Mouse (Mus musculus) MEL (cell line): ENCODE results near the gene Pomt1. TPM values are rescaled to one million over a fixed set of nuclear protein-coding genes. Genes with fewer than 3 reads are reported as not detected.

Experiments used
- DNase-seq: peaks from one replicate; pipeline ENCODE4 v3.0.0; 2011; ENCODE audit warnings: low read depth, low spot score
- H3K27ac ChIP-seq: 2 replicates; pipeline ENCODE4 v1.5.1; 2012; ENCODE audit warnings: low read depth, mild to moderate bottlenecking, control low read depth, low read length, moderate library complexity; ENCODE audit not compliant: control insufficient read depth
- H3K27me3 ChIP-seq, 2 experiments: fragments of 150-350 bp in 1 of 2; sonication (generic) in 1 of 2; 2 replicates each; pipeline ENCODE4 v1.6.1; 2012; ENCODE audit warnings: low read length in 2 of 2, mild to moderate bottlenecking in 2 of 2, improper control_type of control experiment in 1 of 2, moderate library complexity in 1 of 2; ENCODE audit not compliant: insufficient read depth in 2 of 2, control insufficient read depth in 1 of 2
- H3K36me3 ChIP-seq, 2 experiments: 2 replicates each; pipeline ENCODE4 v1.6.1; 2012 to 2014; ENCODE audit warnings: low read length in 2 of 2, improper control_type of control experiment in 1 of 2, inconsistent platforms in 1 of 2, mild to moderate bottlenecking in 1 of 2; ENCODE audit not compliant: insufficient read depth in 2 of 2, control insufficient read depth in 1 of 2
- H3K4me1 ChIP-seq, 2 experiments: fragments of 150-350 bp in 1 of 2; sonication (generic) in 1 of 2; 2 replicates each; pipeline ENCODE4 v1.6.1; 2012; ENCODE audit warnings: low read length in 2 of 2, improper control_type of control experiment in 1 of 2, mild to moderate bottlenecking in 1 of 2; ENCODE audit not compliant: insufficient read depth in 2 of 2, control insufficient read depth in 1 of 2
- H3K4me3 ChIP-seq, 2 experiments: fragments of 150-350 bp in 1 of 2; sonication (generic) in 1 of 2; 2 replicates each; pipeline ENCODE4 v1.5.1; 2012; ENCODE audit warnings: low read depth in 2 of 2, low read length in 2 of 2, mild to moderate bottlenecking in 2 of 2, moderate library complexity in 2 of 2, control low read depth in 1 of 2, improper control_type of control experiment in 1 of 2; ENCODE audit not compliant: control insufficient read depth in 1 of 2, insufficient read depth in 1 of 2
- H3K79me2 ChIP-seq: 2 replicates; pipeline ENCODE4 v1.6.1; 2012; ENCODE audit warnings: mild to moderate bottlenecking, low read length, moderate library complexity; ENCODE audit not compliant: control insufficient read depth, poor library complexity, insufficient read depth
- H3K9ac ChIP-seq: 2 replicates; pipeline ENCODE4 v1.6.1; 2012; ENCODE audit warnings: low read depth, mild to moderate bottlenecking, control low read depth, low read length, moderate library complexity; ENCODE audit not compliant: control insufficient read depth, poor library complexity, severe bottlenecking
- H3K9me3 ChIP-seq: fragments of 150-350 bp; sonication (generic); replicated peaks from 2 replicates; pipeline ENCODE4 v1.6.1; 2012; ENCODE audit warnings: mild to moderate bottlenecking, low read length, improper control_type of control experiment, moderate library complexity; ENCODE audit not compliant: insufficient read depth
- BHLHE40 ChIP-seq: IDR thresholded peaks from 2 replicates; pipeline ENCODE4 v1.6.1; 2012; ENCODE audit warnings: low read depth, mild to moderate bottlenecking, inconsistent platforms, low read length, improper control_type of control experiment, borderline replicate concordance
- CHD1 ChIP-seq: IDR thresholded peaks from 2 replicates; pipeline ENCODE4 v1.6.1; 2012; ENCODE audit warnings: low read depth, mild to moderate bottlenecking, inconsistent platforms, low read length, improper control_type of control experiment
- CHD2 ChIP-seq: IDR thresholded peaks from 2 replicates; pipeline ENCODE4 v1.6.1; 2011; ENCODE audit warnings: low read length, improper control_type of control experiment
- CTCF ChIP-seq, 3 experiments: IDR thresholded peaks in 2 of 3; conservative IDR thresholded peaks in 1 of 3; 2 replicates each; pipeline ENCODE4 v1.5.1; 2011 to 2012; ENCODE audit warnings: low read length in 3 of 3, low read depth in 2 of 3, mild to moderate bottlenecking in 2 of 3, improper control_type of control experiment in 1 of 3, inconsistent platforms in 1 of 3, mixed read lengths in 1 of 3, moderate library complexity in 1 of 3; ENCODE audit not compliant: control insufficient read depth in 1 of 3, insufficient read depth in 1 of 3, poor library complexity in 1 of 3, severe bottlenecking in 1 of 3
- E2F4 ChIP-seq: IDR thresholded peaks from 2 replicates; pipeline ENCODE4 v1.6.1; 2011; ENCODE audit warnings: low read depth, low read length, improper control_type of control experiment, borderline replicate concordance
- ELF1 ChIP-seq: IDR thresholded peaks from 2 replicates; pipeline ENCODE4 v1.6.1; 2014; ENCODE audit warnings: low read depth, mild to moderate bottlenecking, inconsistent platforms, low read length, improper control_type of control experiment, moderate library complexity
- EP300 ChIP-seq, 2 experiments: IDR thresholded peaks; 2 replicates each; pipeline ENCODE4 v1.6.1; 2011; ENCODE audit warnings: improper control_type of control experiment in 2 of 2, low read length in 2 of 2, low read depth in 1 of 2, mild to moderate bottlenecking in 1 of 2
- ETS1 ChIP-seq: IDR thresholded peaks from 2 replicates; pipeline ENCODE4 v1.6.1; 2012; ENCODE audit warnings: low read depth, mild to moderate bottlenecking, inconsistent platforms, low read length, improper control_type of control experiment, moderate library complexity
- GABPA ChIP-seq: IDR thresholded peaks from 2 replicates; pipeline ENCODE4 v1.6.1; 2012; ENCODE audit warnings: low read depth, mild to moderate bottlenecking, inconsistent platforms, low read length, improper control_type of control experiment, moderate library complexity
- HCFC1 ChIP-seq: IDR thresholded peaks from 2 replicates; pipeline ENCODE4 v1.6.1; 2012; ENCODE audit warnings: low read depth, mild to moderate bottlenecking, inconsistent platforms, low read length, improper control_type of control experiment, moderate library complexity
- JUND ChIP-seq: IDR thresholded peaks from 2 replicates; pipeline ENCODE4 v1.6.1; 2011; ENCODE audit warnings: low read depth, mild to moderate bottlenecking, improper control_type of control experiment, low read length
- KAT2A ChIP-seq: conservative IDR thresholded peaks from 2 replicates; pipeline ENCODE4 v1.6.1; 2012; ENCODE audit warnings: low read depth, low read length, improper control_type of control experiment, inconsistent platforms
- MAX ChIP-seq: IDR thresholded peaks from 2 replicates; pipeline ENCODE4 v1.6.1; 2011; ENCODE audit warnings: low read length, improper control_type of control experiment
- MAZ ChIP-seq: IDR thresholded peaks from 2 replicates; pipeline ENCODE4 v1.6.1; 2012; ENCODE audit warnings: low read depth, mild to moderate bottlenecking, inconsistent platforms, low read length, improper control_type of control experiment
- MXI1 ChIP-seq: IDR thresholded peaks from 2 replicates; pipeline ENCODE4 v1.6.1; 2011; ENCODE audit warnings: mild to moderate bottlenecking, low read depth, low read length, improper control_type of control experiment
- MYB ChIP-seq: IDR thresholded peaks from 2 replicates; pipeline ENCODE4 v1.6.1; 2011; ENCODE audit warnings: mild to moderate bottlenecking, low read depth, low read length, improper control_type of control experiment
- NELFE ChIP-seq: IDR thresholded peaks from 2 replicates; pipeline ENCODE4 v1.6.1; 2011; ENCODE audit warnings: low read depth, low read length, improper control_type of control experiment
- NRF1 ChIP-seq: IDR thresholded peaks from 2 replicates; pipeline ENCODE4 v1.6.1; 2014; ENCODE audit warnings: low read depth, mild to moderate bottlenecking, inconsistent platforms, low read length, improper control_type of control experiment, moderate library complexity; ENCODE audit not compliant: poor library complexity, insufficient read depth, severe bottlenecking
- POLR2A ChIP-seq, 2 experiments: IDR thresholded peaks; 2 replicates each; pipeline ENCODE4 v1.6.1; 2011 to 2012; ENCODE audit warnings: low read length in 2 of 2, mild to moderate bottlenecking in 2 of 2, control low read depth in 1 of 2, improper control_type of control experiment in 1 of 2, low read depth in 1 of 2, moderate library complexity in 1 of 2; ENCODE audit not compliant: control insufficient read depth in 1 of 2, insufficient read depth in 1 of 2, poor library complexity in 1 of 2
- POLR2AphosphoS5 ChIP-seq: IDR thresholded peaks from 2 replicates; pipeline ENCODE4 v1.6.1; 2012; ENCODE audit warnings: low read depth, borderline replicate concordance, mild to moderate bottlenecking, inconsistent platforms, low read length, moderate library complexity, mixed read lengths
- RAD21 ChIP-seq: IDR thresholded peaks from 2 replicates; pipeline ENCODE4 v1.6.1; 2011; ENCODE audit warnings: mild to moderate bottlenecking, low read depth, low read length, improper control_type of control experiment
- RCOR1 ChIP-seq: IDR thresholded peaks from 2 replicates; pipeline ENCODE4 v1.6.1; 2012; ENCODE audit warnings: low read depth, mild to moderate bottlenecking, inconsistent platforms, low read length, improper control_type of control experiment
- SIN3A ChIP-seq: IDR thresholded peaks from 2 replicates; pipeline ENCODE4 v1.6.1; 2012; ENCODE audit warnings: low read length, improper control_type of control experiment, inconsistent platforms
- SMC3 ChIP-seq: IDR thresholded peaks from 2 replicates; pipeline ENCODE4 v1.6.1; 2011; ENCODE audit warnings: low read depth, low read length, improper control_type of control experiment
- TBP ChIP-seq: IDR thresholded peaks from 2 replicates; pipeline ENCODE4 v1.8.0; 2011; ENCODE audit warnings: low read depth, low read length, improper control_type of control experiment
- TCF12 ChIP-seq: IDR thresholded peaks from 2 replicates; pipeline ENCODE4 v1.6.1; 2014; ENCODE audit warnings: low read depth, mild to moderate bottlenecking, inconsistent platforms, low read length, improper control_type of control experiment, moderate library complexity
- USF1 ChIP-seq: IDR thresholded peaks from 2 replicates; pipeline ENCODE4 v1.6.1; 2014; ENCODE audit warnings: low read depth, mild to moderate bottlenecking, inconsistent platforms, low read length, improper control_type of control experiment, moderate library complexity
- ZKSCAN1 ChIP-seq: IDR thresholded peaks from 2 replicates; pipeline ENCODE4 v1.6.1; 2012; ENCODE audit warnings: low read depth, mild to moderate bottlenecking, inconsistent platforms, low read length, improper control_type of control experiment, moderate library complexity
- ZNF384 ChIP-seq: IDR thresholded peaks from 2 replicates; pipeline ENCODE4 v1.6.1; 2012; ENCODE audit warnings: low read depth, mild to moderate bottlenecking, inconsistent platforms, low read length, improper control_type of control experiment
- polyA plus RNA-seq, 2 experiments: library from polyadenylated mRNA; stranded (reverse) in 1 of 2; unstranded in 1 of 2; fragments of >175 nt in 1 of 2; fragments of >200 nt in 1 of 2; gene quantifications; 2 replicates each; pipeline versions ENCODE4 v1.2.1 to v1.2.4; 2012; ENCODE audit warnings: low replicate concordance in 2 of 2, low read depth in 1 of 2; ENCODE audit not compliant: insufficient read length in 2 of 2, insufficient read depth in 1 of 2, missing spikeins in 1 of 2
- total RNA-seq: library from RNA; depleted of rRNA; stranded (reverse); fragments of 300-350 nt; gene quantifications from 2 replicates; pipeline ENCODE4 v1.2.3, GENCODE M21; 2012

Gene Pomt1
- total and polyA plus RNA-seq, 3 experiments = 34.2 to 42.8 TPM; not detected in 1

GRCm38 (mm10) chr2:32288371-32288931 is 52.1 kb downstream of the Pomt1 start:
- H3K9me3 ChIP-seq = no peaks in the 10 kb centered on the region
- peak overlapping the region; percentile 94 for H3K9ac ChIP-seq
- H3K79me2 ChIP-seq = peaks cover 36% of the 10 kb centered on the region
- peaks cover 3 to 19% of the 10 kb centered on the region in 2 experiments for H3K36me3 ChIP-seq
- peak overlapping the region; percentile 47 for H3K27ac ChIP-seq
- TF ChIP-seq E2F4 (no peak), MAX (peak; percentile 1; the same call in 1 of the 2 replicates), CHD1 (0 out of 2 replicates have a peak, but pooled peaks have one; percentile 40), POLR2AphosphoS5 (no peak), HCFC1 (no peak), ELF1 (no peak), TCF12 (no peak), ZKSCAN1 (no peak), NELFE (no peak), NRF1 (no peak), MXI1 (no peak), RCOR1 (no peak), SIN3A (peak; percentile 45), BHLHE40 (no peak), MAZ (peak; percentile 52)
- DNase-seq = peak; percentile 71
- H3K4me1 ChIP-seq = peaks cover 3 to 12% of the 10 kb centered on the region in 2 experiments
- no peaks in the 10 kb centered on the region for H3K27me3 ChIP-seq
- H3K4me3 ChIP-seq = peak overlapping the region; percentile 95 to 96

DNA sequence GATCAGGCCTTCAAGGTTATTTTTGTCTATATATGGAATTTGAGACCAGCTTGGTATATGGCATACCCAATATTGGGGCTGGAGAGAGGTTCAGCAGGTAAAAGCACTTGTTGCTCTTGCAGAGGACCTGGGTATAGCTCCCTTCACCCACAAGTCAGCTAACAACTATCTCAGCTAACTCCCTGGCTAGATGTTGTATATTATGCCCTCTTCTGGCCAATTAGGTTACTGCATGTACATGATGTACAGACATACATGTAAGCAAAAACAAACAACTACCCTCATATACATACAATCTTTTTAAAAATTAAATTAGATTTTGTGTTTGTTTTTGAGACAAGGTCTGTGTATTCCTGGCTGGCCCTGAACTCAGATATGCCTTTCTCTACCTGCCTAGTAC is 53.2 kb downstream of the Pomt1 start:
- Histone ChIP-seq H3K4me3 (peak overlapping the region; percentile 95 to 96), H3K36me3 (peaks cover 3 to 21% of the 10 kb centered on the region in 2 experiments)
- TF ChIP-seq NRF1 (no peak), RAD21 (peak; percentile 42), POLR2A (IDR thresholded peaks at IDR 0.05; ENCODE audit: control insufficient read depth in 1 of 2, insufficient read depth in 1 of 2, low read depth in 1 of 2, low read length in 2 of 2, poor library complexity in 1 of 2) (no peak), ZKSCAN1 (no peak), HCFC1 (peak; percentile 45; the same call in 1 of the 2 replicates), GABPA (no peak), USF1 (no peak), ZNF384 (no peak), ELF1 (no peak), NELFE (no peak), CTCF (IDR thresholded peaks at IDR 0.05 in 2 of 3, conservative IDR thresholded peaks at IDR 0.05 in 1 of 3; ENCODE audit: control insufficient read depth in 1 of 3, insufficient read depth in 1 of 3, low read depth in 2 of 3, low read length in 3 of 3, poor library complexity in 1 of 3, severe bottlenecking in 1 of 3) (peak; percentile 26 to 75 (median 71); a peak in 5 of 6 replicates), SMC3 (peak; percentile 70), SIN3A (no peak), EP300 (IDR thresholded peaks at IDR 0.05; ENCODE audit: low read depth in 1 of 2, low read length in 2 of 2) (no peak), JUND (no peak), POLR2AphosphoS5 (no peak), CHD2 (no peak), MAZ (0 out of 2 replicates have a peak, but pooled peaks have one; percentile 22), MYB (no peak), KAT2A (no peak), RCOR1 (no peak), TBP (no peak), CHD1 (no peak), ETS1 (no peak), E2F4 (no peak)

More for the DNA sequence above, 53.2 kb downstream of the Pomt1 start:
- Histone ChIP-seq H3K4me1 (peaks cover 3 to 15% of the 10 kb centered on the region in 2 experiments), H3K79me2 (peaks cover 35% of the 10 kb centered on the region), H3K27me3 (no peaks in the 10 kb centered on the region), H3K9me3 (no peaks in the 10 kb centered on the region), H3K27ac (no peak overlapping the region), H3K9ac (no peak overlapping the region; the same call in 1 of the 2 replicates)
- peak; percentile 91 for DNase-seq
